Mouse (Mus musculus) liver, adult 2 months (tissue): ENCODE data around the gene Cdh26.

Experiments used
- CTCF ChIP-seq: fragments of 200-500 bp; IDR thresholded peaks from 2 replicates; pipeline ENCODE4 v1.5.1; 2011; ENCODE audit warnings: low read depth, low read length, control low read depth
- POLR2A ChIP-seq: fragments of 200-500 bp; IDR thresholded peaks from 2 replicates; pipeline ENCODE4 v1.6.1; 2011; ENCODE audit warnings: low read length, control low read depth; ENCODE audit not compliant: insufficient read depth; ENCODE audit errors: extremely low read depth

DNA sequence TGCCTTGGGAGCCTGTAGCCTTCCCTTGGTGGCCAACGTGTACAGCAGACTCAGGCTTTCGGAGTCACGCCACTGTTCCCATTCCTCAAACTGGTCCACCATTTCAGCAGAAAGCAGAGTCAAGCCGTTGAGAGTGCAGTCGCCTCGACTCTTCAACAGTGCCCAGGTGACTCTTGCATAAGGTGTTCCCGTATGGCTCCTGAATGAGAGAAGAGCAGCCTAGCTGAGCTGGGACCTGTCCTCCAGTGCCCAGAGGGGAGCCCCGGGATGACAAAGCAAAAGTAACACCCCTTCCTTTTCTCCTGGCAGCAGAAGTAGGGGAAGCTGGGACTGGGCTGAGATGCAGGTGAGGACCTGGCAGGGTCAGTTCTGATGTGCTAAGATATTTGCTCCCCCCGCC, 2.1 kb upstream of the Cdh26 start:
- TF ChIP-seq POLR2A: no peak
- TF ChIP-seq CTCF: no peak
